Mouse (Mus musculus) small intestine, adult 2 months (tissue): Measurements from ENCODE around the gene Rnase10.

Source experiments
- CTCF ChIP-seq: fragments of 200-500 bp; IDR thresholded peaks from 2 replicates; pipeline ENCODE4 v1.5.1; 2012; ENCODE audit warnings: low read depth, mild to moderate bottlenecking, control low read depth, inconsistent platforms, low read length, moderate library complexity, mixed read lengths; ENCODE audit not compliant: insufficient replicate concordance, insufficient read length; ENCODE audit errors: extremely low read depth
- POLR2A ChIP-seq: fragments of 200-500 bp; IDR thresholded peaks from 2 replicates; pipeline ENCODE4 v1.6.1; 2012; ENCODE audit warnings: low read depth, mild to moderate bottlenecking, control low read depth, inconsistent platforms, low read length, moderate library complexity

DNA sequence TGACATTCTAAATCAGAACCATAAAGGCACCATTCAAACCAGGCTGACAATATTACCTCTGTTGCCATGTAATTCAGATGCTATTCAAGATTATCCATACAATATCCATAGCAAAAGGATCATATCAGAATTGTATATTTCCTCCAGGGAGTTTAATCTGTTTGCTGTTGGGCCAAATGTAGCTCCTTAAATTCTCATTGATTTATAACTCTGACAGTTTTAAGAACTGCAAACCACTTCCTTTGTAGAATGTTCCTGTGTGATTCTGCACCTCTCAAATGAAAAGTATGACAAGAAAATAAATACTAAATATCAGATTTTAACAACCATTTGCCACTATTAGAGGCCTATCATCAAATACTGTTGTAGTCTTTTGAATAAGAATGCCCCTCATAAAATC is 8.2 kb downstream of the Rnase10 start:
- TF ChIP-seq CTCF: no peak
- no peak for TF ChIP-seq POLR2A
